Mouse (Mus musculus) CH12.LX (cell line): ENCODE data around the gene Fgf23. TPM values are rescaled to one million over a fixed set of nuclear protein-coding genes. Genes with fewer than 3 reads are reported as not detected.

Experiments
- DNase-seq: peaks from one replicate; pipeline ENCODE4 v3.0.0-alpha.2; 2013; ENCODE audit errors: extremely low read depth
- H3K27ac ChIP-seq: 2 replicates; pipeline ENCODE4 v1.5.1; 2012; ENCODE audit warnings: low read depth, mild to moderate bottlenecking, control low read depth, moderate library complexity; ENCODE audit not compliant: insufficient read depth
- H3K27me3 ChIP-seq: replicated peaks from 2 replicates; pipeline ENCODE3; 2012; ENCODE audit warnings: inconsistent platforms
- H3K36me3 ChIP-seq, 2 experiments: replicated peaks in 1 of 2; 2 replicates each; pipeline versions ENCODE3 to v1.6.1; 2012; ENCODE audit warnings: inconsistent platforms in 1 of 2, low read length in 1 of 2, mild to moderate bottlenecking in 1 of 2, mixed read lengths in 1 of 2, moderate library complexity in 1 of 2; ENCODE audit not compliant: control insufficient read depth in 1 of 2, insufficient read depth in 1 of 2
- H3K4me1 ChIP-seq, 2 experiments: 2 replicates each; pipeline ENCODE4 v1.6.1; 2012; ENCODE audit warnings: inconsistent platforms in 1 of 2, moderate library complexity in 1 of 2; ENCODE audit not compliant: insufficient read depth in 2 of 2, control insufficient read depth in 1 of 2
- H3K4me2 ChIP-seq: 2 replicates; pipeline ENCODE4 v1.6.1; 2012; ENCODE audit warnings: low read depth, mild to moderate bottlenecking, control low read depth; ENCODE audit not compliant: poor library complexity, insufficient read depth, severe bottlenecking
- H3K4me3 ChIP-seq, 3 experiments: fragments of 150-350 bp in 1 of 3; sonication (generic) in 1 of 3; replicated peaks in 1 of 3; 2 replicates each; pipeline versions ENCODE3 to v1.5.1; 2011 to 2012; ENCODE audit warnings: low read depth in 2 of 3, low read length in 2 of 3, mild to moderate bottlenecking in 2 of 3, moderate library complexity in 2 of 3, control low read depth in 1 of 3, improper control_type of control experiment in 1 of 3, inconsistent platforms in 1 of 3, mixed read lengths in 1 of 3; ENCODE audit not compliant: poor library complexity in 1 of 3
- H3K79me2 ChIP-seq: replicated peaks from 2 replicates; pipeline ENCODE4 v1.6.1; 2012; ENCODE audit warnings: mild to moderate bottlenecking, moderate library complexity; ENCODE audit not compliant: control insufficient read depth, poor library complexity, insufficient read depth, severe bottlenecking; ENCODE audit errors: extremely low read depth
- H3K9ac ChIP-seq: 2 replicates; pipeline ENCODE4 v1.6.1; 2012; ENCODE audit warnings: low read depth, mild to moderate bottlenecking, control low read depth, moderate library complexity; ENCODE audit not compliant: insufficient read depth
- H3K9me3 ChIP-seq: replicated peaks from 2 replicates; pipeline ENCODE3; 2012; ENCODE audit warnings: low read length, inconsistent platforms, mixed read lengths
- BHLHE40 ChIP-seq: IDR thresholded peaks from 2 replicates; pipeline ENCODE4 v1.6.1; 2011; ENCODE audit warnings: mild to moderate bottlenecking, low read depth, low read length, improper control_type of control experiment
- CHD1 ChIP-seq: IDR thresholded peaks from 2 replicates; pipeline ENCODE4 v1.6.1; 2012; ENCODE audit warnings: low read depth, low read length, improper control_type of control experiment, inconsistent platforms
- CHD2 ChIP-seq: IDR thresholded peaks from 2 replicates; pipeline ENCODE4 v1.6.1; 2011; ENCODE audit warnings: low read length, improper control_type of control experiment
- E2F4 ChIP-seq: IDR thresholded peaks from 2 replicates; pipeline ENCODE4 v1.6.1; 2011; ENCODE audit warnings: low read depth, low read length, improper control_type of control experiment; ENCODE audit not compliant: insufficient replicate concordance
- ELF1 ChIP-seq: IDR thresholded peaks from 2 replicates; pipeline ENCODE4 v1.6.1; 2014; ENCODE audit warnings: low read depth, mild to moderate bottlenecking, inconsistent platforms, low read length, improper control_type of control experiment
- EP300 ChIP-seq: IDR thresholded peaks from 2 replicates; pipeline ENCODE4 v1.6.1; 2011; ENCODE audit warnings: low read length, improper control_type of control experiment
- ETS1 ChIP-seq: conservative IDR thresholded peaks from 2 replicates; pipeline ENCODE4 v1.6.1; 2012; ENCODE audit warnings: low read depth, mild to moderate bottlenecking, inconsistent platforms, low read length, improper control_type of control experiment, moderate library complexity
- IRF4 ChIP-seq: IDR thresholded peaks from 2 replicates; pipeline ENCODE4 v1.6.1; 2014; ENCODE audit warnings: low read depth, mild to moderate bottlenecking, inconsistent platforms, low read length, improper control_type of control experiment
- MAFK ChIP-seq: IDR thresholded peaks from 2 replicates; pipeline ENCODE4 v1.6.1; 2011; ENCODE audit warnings: low read length, improper control_type of control experiment; ENCODE audit not compliant: insufficient replicate concordance
- MAX ChIP-seq: IDR thresholded peaks from 2 replicates; pipeline ENCODE4 v1.6.1; 2011; ENCODE audit warnings: low read length, improper control_type of control experiment
- MAZ ChIP-seq: IDR thresholded peaks from 2 replicates; pipeline ENCODE4 v1.6.1; 2012; ENCODE audit warnings: low read depth, mild to moderate bottlenecking, inconsistent platforms, low read length, improper control_type of control experiment, moderate library complexity
- MYC ChIP-seq: IDR thresholded peaks from 2 replicates; pipeline ENCODE4 v1.6.1; 2011; ENCODE audit warnings: low read depth, mild to moderate bottlenecking, improper control_type of control experiment, low read length
- POLR2AphosphoS2 ChIP-seq: IDR thresholded peaks from 2 replicates; pipeline ENCODE4 v1.6.1; 2011; ENCODE audit warnings: low read depth, low read length, improper control_type of control experiment
- RAD21 ChIP-seq: IDR thresholded peaks from 2 replicates; pipeline ENCODE4 v1.6.1; 2011; ENCODE audit warnings: low read depth, mild to moderate bottlenecking, low read length, improper control_type of control experiment, moderate library complexity
- RCOR1 ChIP-seq: conservative IDR thresholded peaks from 2 replicates; pipeline ENCODE4 v1.6.1; 2012; ENCODE audit warnings: low read depth, mild to moderate bottlenecking, inconsistent platforms, low read length, improper control_type of control experiment
- SIN3A ChIP-seq: IDR thresholded peaks from 2 replicates; pipeline ENCODE4 v1.6.1; 2012; ENCODE audit warnings: low read length, improper control_type of control experiment, inconsistent platforms
- TBP ChIP-seq: conservative IDR thresholded peaks from 2 replicates; pipeline ENCODE4 v1.6.1; 2011; ENCODE audit warnings: low read depth, low read length, improper control_type of control experiment
- TCF12 ChIP-seq: IDR thresholded peaks from 2 replicates; pipeline ENCODE4 v1.6.1; 2014; ENCODE audit warnings: low read depth, mild to moderate bottlenecking, inconsistent platforms, low read length, improper control_type of control experiment
- UBTF ChIP-seq: IDR thresholded peaks from 2 replicates; pipeline ENCODE4 v1.6.1; 2012; ENCODE audit warnings: low read depth, mild to moderate bottlenecking, inconsistent platforms, low read length, improper control_type of control experiment, moderate library complexity
- USF2 ChIP-seq: conservative IDR thresholded peaks from 2 replicates; pipeline ENCODE4 v1.6.1; 2011; ENCODE audit warnings: low read depth, low read length, improper control_type of control experiment
- ZC3H11A ChIP-seq: IDR thresholded peaks from 2 replicates; pipeline ENCODE4 v1.6.1; 2012; ENCODE audit warnings: low read depth, mild to moderate bottlenecking, inconsistent platforms, low read length, improper control_type of control experiment
- ZKSCAN1 ChIP-seq: IDR thresholded peaks from 2 replicates; pipeline ENCODE4 v1.6.1; 2012; ENCODE audit warnings: low read depth, inconsistent platforms, low read length, improper control_type of control experiment, borderline replicate concordance
- ZMIZ1 ChIP-seq: IDR thresholded peaks from 2 replicates; pipeline ENCODE4 v1.6.1; 2012; ENCODE audit warnings: low read depth, mild to moderate bottlenecking, inconsistent platforms, low read length, improper control_type of control experiment
- ZNF384 ChIP-seq: IDR thresholded peaks from 2 replicates; pipeline ENCODE4 v1.6.1; 2012; ENCODE audit warnings: low read depth, low read length, improper control_type of control experiment, inconsistent platforms
- dilution Hi-C: fragments of 300-500 bp; cut with MboI; formaldehyde crosslinking; loops from 2 replicates; pipeline ENCODE4 v1.14.3; 2020; ENCODE audit warnings: low sequenced_read_pairs; ENCODE audit not compliant: extremely low pct_unique_long_range_greater_than_20kb, extremely low pct_ligation_motif_present
- in situ Hi-C: fragments of 300-500 bp; cut with MboI; formaldehyde crosslinking; loops from 3 replicates; pipeline ENCODE4 v1.14.3; 2019; ENCODE audit warnings: low sequenced_read_pairs, low pct_ligation_motif_present, low pct_unique_long_range_greater_than_20kb, mixed read lengths
- polyA plus RNA-seq: library from polyadenylated mRNA; unstranded; fragments of >175 nt; gene quantifications from 2 replicates; pipeline ENCODE4 v1.2.1, GENCODE M21; 2012; ENCODE audit warnings: low read depth; ENCODE audit not compliant: insufficient read length
- total RNA-seq, 2 experiments: library from RNA; depleted of rRNA; stranded (reverse); fragments of 300-350 nt in 1 of 2; fragments of >200 nt in 1 of 2; gene quantifications; 2 replicates each; pipeline ENCODE4 v1.2.3; 2012 to 2014

Fgf23 gene
- total and polyA plus RNA-seq, 3 experiments: not detected

- TF ChIP-seq TCF12 (0 out of 2 replicates have a peak, but pooled peaks have one; percentile 40), ZKSCAN1 (no peak), MAX (peak; percentile 89), ZMIZ1 (no peak), RCOR1 (no peak), MAFK (no peak), ELF1 (peak; percentile 90), SIN3A (peak; percentile 87), BHLHE40 (peak; percentile 59), IRF4 (no peak), ZC3H11A (0 out of 2 replicates have a peak, but pooled peaks have one; percentile 8), POLR2AphosphoS2 (no peak), ETS1 (no peak), CHD2 (0 out of 2 replicates have a peak, but pooled peaks have one; percentile 12), ZNF384 (no peak), RAD21 (peak; percentile 54), EP300 (no peak), UBTF (no peak), MAZ (no peak)
Observed at GRCm38 (mm10) chr6:127034760-127035159, 37.9 kb upstream of the Fgf23 start (continued).

DNA sequence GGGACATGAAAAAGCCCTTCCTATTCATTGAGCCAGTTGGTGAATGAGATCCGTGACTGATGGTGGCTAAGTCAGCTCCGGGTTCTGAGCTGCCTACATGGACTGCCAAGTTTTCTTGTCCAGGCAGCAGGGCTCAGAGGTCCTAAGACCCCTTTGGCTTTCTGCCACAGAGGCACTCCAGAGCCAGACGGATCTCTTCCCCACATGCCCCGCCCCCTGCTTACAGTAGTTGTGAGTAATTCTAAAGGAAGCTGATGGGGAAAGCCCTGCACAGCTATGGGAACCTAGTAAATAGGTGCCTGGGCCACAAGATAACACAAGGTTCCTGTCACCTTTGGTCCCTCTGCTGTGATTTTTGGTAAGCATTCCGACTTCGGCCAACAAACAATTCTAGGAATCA lies 27.8 kb upstream of the Fgf23 start:
- no peak overlapping the region; the same call in 1 of the 2 replicates for H3K4me2 ChIP-seq
- no peak for DNase-seq
- H3K4me3 ChIP-seq: no peak overlapping the region
- dilution Hi-C loops (no loop called here), in situ Hi-C loops (no loop called here)
- H3K27ac ChIP-seq: no peak overlapping the region
- peaks cover 35% of the 10 kb centered on the region for H3K27me3 ChIP-seq
- no peaks in the 10 kb centered on the region for H3K36me3 ChIP-seq
- H3K79me2 ChIP-seq: no peaks in the 10 kb centered on the region
- no peak overlapping the region for H3K9ac ChIP-seq
- no peaks in the 10 kb centered on the region for H3K4me1 ChIP-seq
- no peak for TF ChIP-seq ETS1
- no peak for TF ChIP-seq TCF12
- TF ChIP-seq EP300: no peak
- TF ChIP-seq E2F4: no peak
- TF ChIP-seq RAD21: no peak
- TF ChIP-seq TBP: no peak
- no peak for TF ChIP-seq ZC3H11A
- no peak for TF ChIP-seq MYC
- no peak for TF ChIP-seq CHD1
- TF ChIP-seq MAZ: no peak
- no peak for TF ChIP-seq USF2
- H3K9me3 ChIP-seq: peaks cover 2% of the 10 kb centered on the region
